Mouse (Mus musculus) hindbrain, postnatal 0 days (tissue): Measurements from ENCODE around the gene Tmem37. TPM values are rescaled to one million over a fixed set of nuclear protein-coding genes. Genes with fewer than 3 reads are reported as not detected.

Experiments used
- ATAC-seq: fragments of 200-750 bp; cut with Nextera tagmentation; 2 replicates; pipeline ENCODE4 v1.8.0; 2017; ENCODE audit warnings: mild to moderate bottlenecking, moderate TSS enrichment, moderate library complexity
- DNase-seq: peaks from one replicate; pipeline ENCODE4 v3.0.0-alpha.2; 2015; ENCODE audit warnings: low spot score
- H3K27ac ChIP-seq: fragments of 300-500 bp; sonication (generic); 2 replicates; pipeline ENCODE4 v1.5.1; 2014; ENCODE audit warnings: mild to moderate bottlenecking
- H3K27me3 ChIP-seq: fragments of 300-500 bp; sonication (generic); 2 replicates; pipeline ENCODE4 v1.6.1; 2014; ENCODE audit warnings: low read length, mixed read lengths; ENCODE audit not compliant: insufficient read depth
- H3K36me3 ChIP-seq: fragments of 300-500 bp; sonication (generic); 2 replicates; pipeline ENCODE4 v1.6.1; 2014; ENCODE audit warnings: low read length, mixed read lengths; ENCODE audit not compliant: insufficient read depth
- H3K4me1 ChIP-seq: fragments of 300-500 bp; sonication (generic); 2 replicates; pipeline ENCODE4 v1.6.1; 2014; ENCODE audit warnings: antibody characterized with exemption, low read length, mixed read lengths; ENCODE audit not compliant: insufficient read depth
- H3K4me2 ChIP-seq: fragments of 300-500 bp; sonication (generic); 2 replicates; pipeline ENCODE4 v1.6.1; 2014; ENCODE audit warnings: low read depth, mild to moderate bottlenecking, low read length, moderate library complexity, mixed read lengths
- H3K4me3 ChIP-seq: fragments of 300-500 bp; sonication (generic); 2 replicates; pipeline ENCODE4 v1.5.1; 2014; ENCODE audit warnings: low read length
- H3K9ac ChIP-seq: fragments of 300-500 bp; sonication (generic); replicated peaks from 2 replicates; pipeline ENCODE4 v1.6.1; 2014; ENCODE audit warnings: mild to moderate bottlenecking, low read length, moderate library complexity, mixed read lengths
- H3K9me3 ChIP-seq: fragments of 300-500 bp; sonication (generic); 2 replicates; pipeline ENCODE4 v1.6.1; 2016; ENCODE audit warnings: low read length, mixed read lengths
- CTCF ChIP-seq: IDR thresholded peaks from 2 replicates; pipeline ENCODE4 v1.5.1; 2016; ENCODE audit warnings: antibody characterized with exemption, control low read depth, low read depth
- WGBS: fragments of 180-500 bp; shearing (Covaris S2); extraction: QIAGEN DNeasy Blood & Tissue Kit; methylation state at CpG from one replicate; pipeline ENCODE4 v1.1.7; 2014; 5-methylcytosine and 5-hydroxymethylcytosine counted together
- polyA plus RNA-seq: library from polyadenylated mRNA; unstranded; fragments of >200 nt; fragmentation: Nextera tagmentation; extraction: Ambion mirVana; gene quantifications from 2 replicates; pipeline ENCODE4 v1.2.1, GENCODE M21; 2015
- total RNA-seq: library from RNA; depleted of rRNA; stranded (reverse); fragments of >200 nt; gene quantifications from 2 replicates; pipeline ENCODE4 v1.2.3, GENCODE M21; 2014

The Tmem37 gene
- total and polyA plus RNA-seq, 2 experiments from 2014 or later = 2.9 to 9.1 TPM

DNA sequence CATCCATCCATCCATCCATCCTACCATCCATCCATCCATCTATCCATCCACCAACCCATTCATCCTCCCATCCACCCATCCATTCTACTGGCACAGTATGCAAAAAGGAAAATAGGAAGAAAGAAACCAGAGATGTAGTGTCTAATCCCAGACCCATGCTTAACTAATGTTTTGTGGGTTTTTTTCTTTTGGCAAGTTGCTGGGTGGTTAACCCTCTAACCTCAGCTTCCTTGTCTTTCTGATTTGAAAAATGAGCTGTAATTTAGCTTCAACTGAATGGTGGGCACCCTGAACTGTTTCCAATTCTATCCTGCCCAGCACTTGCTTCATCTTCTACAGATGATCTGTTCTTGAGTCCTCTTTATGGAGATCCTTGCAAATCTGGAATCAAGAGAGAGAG, 26.5 kb downstream of the Tmem37 start:
- DNase-seq (no peak), ATAC-seq (no peak)
- Histone ChIP-seq H3K4me2 (no peak overlapping the region), H3K9me3 (no peaks in the 10 kb centered on the region), H3K27ac (no peak overlapping the region), H3K9ac (no peak overlapping the region), H3K27me3 (no peaks in the 10 kb centered on the region), H3K4me3 (no peak overlapping the region), H3K4me1 (no peaks in the 10 kb centered on the region), H3K36me3 (no peaks in the 10 kb centered on the region)
- no peak for TF ChIP-seq CTCF

- no peaks in the 10 kb centered on the region for H3K27me3 ChIP-seq
- no peak overlapping the region for H3K9ac ChIP-seq
- no peak for TF ChIP-seq CTCF
- no peak overlapping the region for H3K4me2 ChIP-seq
- WGBS = 88% methylated on average over 16 of the region's 16 CpGs
- no peaks in the 10 kb centered on the region for H3K4me1 ChIP-seq
- no peak for DNase-seq
- no peak overlapping the region for H3K27ac ChIP-seq
- no peak overlapping the region for H3K4me3 ChIP-seq
- no peaks in the 10 kb centered on the region for H3K9me3 ChIP-seq
- ATAC-seq = no peak
- no peaks in the 10 kb centered on the region for H3K36me3 ChIP-seq
Measured at GRCm38 (mm10) chr1:120044584-120044983, 29.3 kb downstream of the Tmem37 start.

DNA sequence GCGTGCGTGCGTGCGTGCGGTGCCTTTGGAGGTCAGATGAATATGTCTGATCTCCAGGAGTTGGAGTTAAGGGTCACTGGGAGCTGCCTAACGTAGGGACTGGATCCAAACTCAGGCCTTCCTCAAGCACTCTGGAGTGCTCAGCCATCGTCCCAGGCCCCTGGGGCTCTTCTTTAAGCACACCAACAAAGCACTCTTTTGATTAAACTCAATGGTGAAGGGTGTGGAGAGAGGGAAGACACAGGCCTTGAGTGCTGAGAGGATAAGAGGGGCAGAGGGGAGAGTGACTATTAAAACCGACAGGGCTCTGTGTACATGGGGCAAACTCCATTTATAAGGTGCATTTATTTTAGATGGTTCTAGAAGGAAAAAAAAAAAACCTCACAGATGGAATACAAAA, 31.5 kb downstream of the Tmem37 start:
- H3K4me3 ChIP-seq = no peak overlapping the region
- H3K36me3 ChIP-seq = no peaks in the 10 kb centered on the region
- TF ChIP-seq CTCF = no peak
- H3K4me1 ChIP-seq = no peaks in the 10 kb centered on the region
- H3K9me3 ChIP-seq = no peaks in the 10 kb centered on the region
- H3K27me3 ChIP-seq = no peaks in the 10 kb centered on the region
- no peak overlapping the region for H3K9ac ChIP-seq
- 72% methylated on average over 8 of the region's 8 CpGs for WGBS
- no peak overlapping the region for H3K4me2 ChIP-seq
- DNase-seq (no peak), ATAC-seq (no peak)
- no peak overlapping the region for H3K27ac ChIP-seq

DNA sequence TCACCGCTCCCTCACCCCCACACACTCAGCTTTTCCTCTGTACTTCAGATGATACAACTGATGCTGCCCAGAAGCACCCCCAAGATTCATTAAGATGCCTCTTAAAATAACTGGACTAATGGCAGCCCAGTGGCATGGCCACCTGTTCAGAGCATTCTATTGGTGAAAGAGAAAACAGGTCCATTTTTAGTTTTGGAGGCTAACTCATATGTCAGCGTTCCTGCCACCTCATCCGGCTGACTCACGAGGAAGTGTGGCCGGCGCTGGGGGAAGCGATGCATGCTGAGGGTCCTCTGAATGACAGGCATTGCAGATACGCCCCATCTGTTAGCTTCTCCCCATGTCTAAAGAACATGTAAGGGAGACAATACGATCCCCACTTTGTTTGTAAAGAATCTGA, 35.3 kb downstream of the Tmem37 start:
- TF ChIP-seq CTCF = no peak
- H3K27ac ChIP-seq = no peak overlapping the region
- DNase-seq = no peak
- no peaks in the 10 kb centered on the region for H3K4me1 ChIP-seq
- ATAC-seq = no peak
- WGBS = 65% methylated on average over 9 of the region's 9 CpGs
- no peak overlapping the region for H3K9ac ChIP-seq
- no peaks in the 10 kb centered on the region for H3K36me3 ChIP-seq
- H3K9me3 ChIP-seq = no peaks in the 10 kb centered on the region
- no peak overlapping the region for H3K4me2 ChIP-seq
- no peak overlapping the region for H3K4me3 ChIP-seq
- no peaks in the 10 kb centered on the region for H3K27me3 ChIP-seq

DNA sequence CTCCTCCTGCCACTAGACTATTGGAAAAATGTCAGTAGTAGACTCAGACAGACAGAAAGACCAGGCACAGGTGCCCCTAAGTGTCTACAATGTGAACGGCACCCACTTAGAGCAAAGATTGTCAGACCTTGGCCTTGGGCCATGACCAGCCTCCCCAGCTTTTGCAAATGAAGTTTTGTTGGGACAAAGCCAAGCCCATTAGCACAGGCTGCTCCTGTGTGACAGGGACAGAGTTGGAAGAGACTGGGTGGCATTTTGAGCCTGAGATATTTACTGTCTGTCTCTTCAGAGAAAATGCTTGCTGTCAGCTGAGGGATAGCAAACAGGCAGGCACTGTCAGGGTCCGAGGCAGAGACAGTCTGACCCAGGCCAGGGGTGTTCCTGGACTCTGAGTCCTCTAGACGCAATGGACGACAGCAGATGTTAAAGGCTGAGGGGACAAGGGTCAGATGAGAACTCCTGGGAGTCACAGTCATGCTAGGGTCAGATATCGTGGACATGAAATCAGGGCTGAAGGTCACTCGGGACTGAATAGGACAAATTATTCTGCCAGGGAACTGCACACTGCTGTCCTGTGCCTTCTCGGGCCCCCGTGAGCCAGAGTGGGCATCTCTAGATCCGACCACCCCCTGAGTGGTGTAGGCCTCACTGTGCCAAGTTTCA, 36.7 kb downstream of the Tmem37 start:
- Histone ChIP-seq H3K4me2 (no peak overlapping the region), H3K9me3 (no peaks in the 10 kb centered on the region), H3K4me3 (no peak overlapping the region), H3K4me1 (no peaks in the 10 kb centered on the region), H3K36me3 (no peaks in the 10 kb centered on the region), H3K9ac (no peak overlapping the region), H3K27me3 (no peaks in the 10 kb centered on the region), H3K27ac (no peak overlapping the region)
- peak; percentile 60 for DNase-seq
- ATAC-seq = no peak
- TF ChIP-seq CTCF = no peak
- 46% methylated on average over 9 of the region's 9 CpGs for WGBS

- Histone ChIP-seq H3K9me3 (no peaks in the 10 kb centered on the region), H3K27ac (no peak overlapping the region), H3K9ac (no peak overlapping the region), H3K4me3 (no peak overlapping the region), H3K4me1 (no peaks in the 10 kb centered on the region), H3K4me2 (no peak overlapping the region), H3K36me3 (no peaks in the 10 kb centered on the region), H3K27me3 (no peaks in the 10 kb centered on the region)
- ATAC-seq = no peak
- no peak for DNase-seq
- WGBS = 64% methylated on average over 7 of the region's 7 CpGs
- TF ChIP-seq CTCF = no peak
Measured at GRCm38 (mm10) chr1:120035456-120036034, 38.3 kb downstream of the Tmem37 start.

GRCm38 (mm10) chr1:120034793-120035192, 39.1 kb downstream of the Tmem37 start:
- no peaks in the 10 kb centered on the region for H3K27me3 ChIP-seq
- H3K9ac ChIP-seq = no peak overlapping the region
- H3K9me3 ChIP-seq = no peaks in the 10 kb centered on the region
- DNase-seq (no peak), ATAC-seq (no peak)
- no peaks in the 10 kb centered on the region for H3K4me1 ChIP-seq
- WGBS = 45% methylated on average over 1 of the region's 1 CpGs
- H3K36me3 ChIP-seq = no peaks in the 10 kb centered on the region
- H3K4me3 ChIP-seq = no peak overlapping the region
- TF ChIP-seq CTCF = no peak
- no peak overlapping the region for H3K27ac ChIP-seq
- no peak overlapping the region for H3K4me2 ChIP-seq
